Mouse (Mus musculus): ENCODE measurements at regions not wholly inside any gene's neighbourhood (a gene's known extent, or its start where the extent isn't known, plus 50 kb on each side); places are given as distances from the start of the nearest gene placed in this dataset.

- TF ChIP-seq CTCF (IDR thresholded peaks at IDR 0.05; ENCODE audit: low read depth) (no peak), EP300 (IDR thresholded peaks at IDR 0.05; ENCODE audit: low read depth) (no peak)
These were observed 142.7 kb downstream of the Erv3 start for GRCm38 (mm10) chr2:131716841-131717240.
